Mouse (Mus musculus): ENCODE measurements around the gene Rxra. TPM values are rescaled to one million over a fixed set of nuclear protein-coding genes. Genes with fewer than 3 reads are reported as not detected.

Gene Rxra
- polyA plus RNA-seq, 1 experiment from 2014 or later = 18.7 TPM

DNA sequence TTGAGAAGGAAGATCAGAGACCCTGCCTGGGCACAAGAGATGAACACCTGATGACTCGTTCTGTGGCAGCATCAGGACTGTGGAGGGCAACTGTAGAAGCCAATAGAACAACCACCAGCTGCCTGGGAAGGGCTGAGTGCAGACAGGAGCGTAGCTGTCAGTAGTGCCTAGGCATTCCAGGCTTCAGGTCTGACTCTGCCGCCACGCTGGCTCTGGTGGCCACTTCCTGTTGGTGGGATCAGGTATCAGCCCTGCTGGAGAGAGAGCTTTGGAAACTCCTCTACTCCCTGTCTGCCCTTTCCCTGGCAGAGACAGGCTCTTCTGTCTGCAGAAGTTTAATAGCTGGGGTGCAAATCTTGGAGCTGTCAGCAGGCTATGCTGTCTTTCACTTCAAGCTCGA, 93.5 kb downstream of the Rxra start:
- Histone ChIP-seq H3K4me3 (replicated peaks) (no peak overlapping the region), H3K27me3 (no peaks in the 10 kb centered on the region), H3K4me2 (replicated peaks) (no peak overlapping the region), H3K27ac (replicated peaks) (no peak overlapping the region), H3K9ac (no peak overlapping the region), H3K36me3 (no peaks in the 10 kb centered on the region), H3K4me1 (peaks cover 50% of the 10 kb centered on the region), H3K9me3 (replicated peaks) (no peaks in the 10 kb centered on the region)
- 12% methylated on average over 5 of the region's 5 CpGs for WGBS
- no peak for ATAC-seq (ENCODE audit: insufficient number of reproducible peaks, low FRiP score, low TSS enrichment, low read depth)

DNA sequence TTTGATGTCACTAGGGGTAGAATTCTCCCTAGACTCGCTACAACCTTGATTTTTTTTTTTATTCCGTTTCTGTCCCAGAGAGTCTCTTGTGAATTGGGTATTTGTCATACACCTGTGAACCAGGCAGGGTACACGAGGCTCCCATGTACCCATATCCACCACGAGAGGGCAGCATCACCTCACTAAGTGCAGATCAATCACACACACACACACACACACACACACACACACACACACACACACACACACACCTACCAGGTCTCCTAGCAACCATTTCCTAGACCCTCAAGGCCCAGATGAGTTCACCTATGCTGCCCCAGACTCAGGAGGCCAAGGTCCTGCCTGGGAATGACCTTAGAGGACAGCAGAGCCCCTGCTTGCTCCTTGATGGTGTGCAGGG, 94.0 kb downstream of the Rxra start:
- Histone ChIP-seq H3K27ac (replicated peaks) (no peak overlapping the region), H3K9me3 (replicated peaks) (no peaks in the 10 kb centered on the region), H3K4me3 (replicated peaks) (no peak overlapping the region), H3K4me1 (peaks cover 52% of the 10 kb centered on the region), H3K4me2 (replicated peaks) (no peak overlapping the region), H3K36me3 (no peaks in the 10 kb centered on the region), H3K9ac (no peak overlapping the region), H3K27me3 (no peaks in the 10 kb centered on the region)
- ATAC-seq (ENCODE audit: insufficient number of reproducible peaks, low FRiP score, low TSS enrichment, low read depth) = no peak
- under 1% methylated on average over 4 of the region's 4 CpGs for WGBS

DNA sequence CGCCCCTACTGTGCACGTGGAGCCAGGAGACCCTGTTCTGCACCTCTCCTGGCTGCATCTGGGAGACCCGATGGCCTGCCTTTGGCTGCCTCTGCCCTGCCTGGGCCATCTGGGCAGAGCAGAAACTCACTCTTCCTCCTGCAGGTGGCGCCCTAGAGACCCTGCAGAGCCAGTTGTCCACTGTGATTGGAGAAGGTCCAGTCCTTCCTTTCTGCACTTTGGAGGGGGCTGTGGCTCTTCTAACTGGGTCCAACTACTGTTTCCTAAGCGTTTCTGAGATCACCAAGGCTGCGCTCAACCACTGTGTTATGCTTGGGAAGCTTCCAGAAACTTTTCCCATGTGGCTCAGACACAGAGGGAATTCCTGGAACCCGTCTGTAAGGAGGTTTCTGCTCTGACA, 95.7 kb downstream of the Rxra start:
- Histone ChIP-seq H3K27me3 (no peaks in the 10 kb centered on the region), H3K9me3 (replicated peaks) (no peaks in the 10 kb centered on the region), H3K36me3 (no peaks in the 10 kb centered on the region), H3K4me1 (peaks cover 63% of the 10 kb centered on the region), H3K27ac (replicated peaks) (0 out of 2 replicates have a peak overlapping the region, but pooled peaks have one; percentile 35), H3K4me2 (replicated peaks) (no peak overlapping the region), H3K4me3 (replicated peaks) (no peak overlapping the region), H3K9ac (no peak overlapping the region)
- WGBS = 24% methylated on average over 7 of the region's 7 CpGs
- ATAC-seq (ENCODE audit: insufficient number of reproducible peaks, low FRiP score, low TSS enrichment, low read depth) = 0 out of 2 replicates have a peak, but pooled peaks have one; percentile 17

DNA sequence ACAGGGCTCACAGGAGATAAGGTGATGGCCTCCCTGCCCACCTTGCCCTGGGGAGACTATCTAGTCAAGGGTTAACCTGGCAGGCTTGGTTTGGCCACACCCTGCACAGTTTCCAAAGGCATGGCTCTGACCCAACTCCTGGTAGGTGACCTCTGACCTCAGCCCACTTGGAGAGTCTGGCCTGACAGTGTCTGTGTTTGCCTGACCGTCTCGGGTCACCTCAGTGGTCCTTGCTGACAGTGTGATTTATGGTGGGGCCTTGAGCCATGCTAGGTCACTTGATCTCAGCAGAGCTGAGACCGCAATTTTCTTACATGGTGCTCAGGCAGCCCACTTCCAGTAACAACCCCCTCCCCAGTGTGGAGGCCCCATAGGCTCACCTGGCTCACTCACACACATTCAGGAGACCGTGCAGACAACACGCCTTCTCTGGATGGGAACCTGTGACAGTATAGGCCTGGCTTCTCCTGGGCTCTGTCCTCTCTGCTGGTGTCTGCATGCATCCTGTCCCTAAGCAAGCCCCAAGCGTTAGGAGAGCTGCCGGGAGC, 96.7 kb downstream of the Rxra start:
- Histone ChIP-seq H3K4me1 (peaks cover 69% of the 10 kb centered on the region), H3K27me3 (no peaks in the 10 kb centered on the region), H3K9me3 (replicated peaks) (no peaks in the 10 kb centered on the region), H3K27ac (replicated peaks) (peak overlapping the region; percentile 98; the same call in 1 of the 2 replicates), H3K9ac (no peak overlapping the region), H3K4me3 (replicated peaks) (no peak overlapping the region), H3K4me2 (replicated peaks) (no peak overlapping the region), H3K36me3 (no peaks in the 10 kb centered on the region)
- no peak for ATAC-seq (ENCODE audit: insufficient number of reproducible peaks, low FRiP score, low TSS enrichment, low read depth)
- 66% methylated on average over 7 of the region's 7 CpGs for whole genome bisulfite sequencing

DNA sequence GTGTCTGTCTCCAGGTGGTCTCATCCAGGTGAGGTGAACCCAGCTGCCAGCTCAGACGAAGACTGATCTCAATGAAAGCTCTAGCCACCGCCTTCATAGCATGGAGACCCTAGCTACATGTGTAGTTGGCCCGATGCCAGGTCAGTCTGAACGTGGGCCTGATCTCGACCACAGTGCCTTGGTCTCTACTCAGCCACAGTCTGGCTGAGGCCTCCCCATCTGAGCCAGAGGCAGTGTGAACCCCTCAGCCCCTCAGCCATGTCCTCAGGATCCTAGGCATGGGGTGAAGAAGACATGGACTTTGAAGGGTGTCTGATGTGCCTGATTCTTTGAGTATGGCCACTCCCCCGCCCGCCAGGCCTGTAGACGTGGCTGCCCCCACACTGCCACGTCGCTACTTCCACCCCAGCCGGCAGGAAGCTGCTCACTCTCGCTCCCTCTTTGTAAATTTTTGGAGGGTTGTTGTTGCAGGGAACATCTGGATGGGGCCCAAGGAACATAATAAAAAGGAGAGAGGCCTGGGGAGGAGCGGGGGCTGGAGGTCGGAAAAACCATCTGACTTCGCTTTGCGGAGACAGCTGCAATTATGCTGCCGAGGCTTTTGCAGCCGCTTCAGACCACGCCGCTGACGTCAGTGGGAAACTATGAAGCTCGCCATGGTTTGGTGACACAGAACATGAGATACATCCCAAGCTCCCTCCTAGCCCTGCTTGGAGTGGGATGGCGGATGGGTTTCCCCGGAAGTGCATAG, 97.9 kb downstream of the Rxra start:
- Histone ChIP-seq H3K9ac (peak overlapping the region; percentile 12; the same call in 1 of the 2 replicates), H3K9me3 (replicated peaks) (no peaks in the 10 kb centered on the region), H3K4me2 (replicated peaks) (no peak overlapping the region), H3K27ac (replicated peaks) (peak overlapping the region; percentile 98), H3K27me3 (no peaks in the 10 kb centered on the region), H3K36me3 (no peaks in the 10 kb centered on the region), H3K4me1 (peaks cover 71% of the 10 kb centered on the region), H3K4me3 (replicated peaks) (no peak overlapping the region)
- WGBS = 23% methylated on average over 24 of the region's 24 CpGs
- peak; percentile 83 for ATAC-seq (ENCODE audit: insufficient number of reproducible peaks, low FRiP score, low TSS enrichment, low read depth)

DNA sequence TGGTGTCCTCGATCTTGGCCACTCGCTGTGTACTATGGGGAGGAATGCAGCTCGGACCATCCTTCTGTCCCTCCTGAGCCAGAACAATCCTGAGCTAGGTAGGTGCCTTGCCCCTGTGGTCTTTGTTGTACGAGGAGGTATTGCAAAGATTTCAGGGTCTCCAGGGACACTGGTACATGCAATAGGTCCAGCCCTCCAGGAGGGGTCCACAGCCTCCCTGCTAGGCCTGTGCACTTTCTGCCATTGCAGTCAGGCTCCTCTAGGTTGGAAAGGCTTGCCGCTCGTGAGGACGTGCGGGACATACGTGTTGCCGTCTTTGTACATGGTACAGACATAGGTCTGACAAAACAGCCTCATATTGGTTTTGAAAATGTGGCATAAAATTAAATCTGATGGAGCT, 98.8 kb downstream of the Rxra start:
- no peaks in the 10 kb centered on the region for H3K9me3 ChIP-seq (replicated peaks)
- 79% methylated on average over 10 of the region's 10 CpGs for WGBS
- no peaks in the 10 kb centered on the region for H3K27me3 ChIP-seq
- H3K4me1 ChIP-seq = peaks cover 71% of the 10 kb centered on the region
- no peak overlapping the region for H3K4me2 ChIP-seq (replicated peaks)
- no peak overlapping the region for H3K9ac ChIP-seq
- no peaks in the 10 kb centered on the region for H3K36me3 ChIP-seq
- ATAC-seq (ENCODE audit: insufficient number of reproducible peaks, low FRiP score, low TSS enrichment, low read depth) = no peak
- peak overlapping the region; percentile 98 for H3K27ac ChIP-seq (replicated peaks)
- no peak overlapping the region for H3K4me3 ChIP-seq (replicated peaks)

DNA sequence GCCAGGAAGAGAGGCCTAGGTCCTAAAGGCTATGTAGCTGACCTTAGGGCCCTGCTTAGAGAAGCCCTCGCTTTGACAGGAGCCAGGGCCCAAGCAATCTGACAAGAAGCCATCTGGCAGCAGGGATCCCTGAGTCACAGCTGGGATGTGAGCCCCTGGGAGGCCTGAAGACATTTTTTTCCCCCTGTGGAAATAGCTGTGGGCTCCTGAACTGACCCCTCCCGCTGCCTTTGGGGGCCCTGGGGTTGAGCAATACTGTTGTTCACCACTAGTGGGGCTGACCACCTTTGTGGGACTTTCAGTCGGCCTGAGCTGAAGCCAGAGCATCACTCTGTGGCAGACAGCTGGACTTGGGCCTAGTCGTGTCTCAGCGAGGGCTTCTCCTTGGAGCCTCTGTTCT, 99.4 kb downstream of the Rxra start:
- 48% methylated on average over 5 of the region's 5 CpGs for WGBS
- H3K4me1 ChIP-seq = peaks cover 71% of the 10 kb centered on the region
- ATAC-seq (ENCODE audit: insufficient number of reproducible peaks, low FRiP score, low TSS enrichment, low read depth) = no peak
- no peak overlapping the region for H3K4me2 ChIP-seq (replicated peaks)
- H3K4me3 ChIP-seq (replicated peaks) = no peak overlapping the region
- no peaks in the 10 kb centered on the region for H3K36me3 ChIP-seq
- no peak overlapping the region for H3K9ac ChIP-seq
- no peaks in the 10 kb centered on the region for H3K9me3 ChIP-seq (replicated peaks)
- H3K27me3 ChIP-seq = no peaks in the 10 kb centered on the region
- H3K27ac ChIP-seq (replicated peaks) = peak overlapping the region; percentile 98

DNA sequence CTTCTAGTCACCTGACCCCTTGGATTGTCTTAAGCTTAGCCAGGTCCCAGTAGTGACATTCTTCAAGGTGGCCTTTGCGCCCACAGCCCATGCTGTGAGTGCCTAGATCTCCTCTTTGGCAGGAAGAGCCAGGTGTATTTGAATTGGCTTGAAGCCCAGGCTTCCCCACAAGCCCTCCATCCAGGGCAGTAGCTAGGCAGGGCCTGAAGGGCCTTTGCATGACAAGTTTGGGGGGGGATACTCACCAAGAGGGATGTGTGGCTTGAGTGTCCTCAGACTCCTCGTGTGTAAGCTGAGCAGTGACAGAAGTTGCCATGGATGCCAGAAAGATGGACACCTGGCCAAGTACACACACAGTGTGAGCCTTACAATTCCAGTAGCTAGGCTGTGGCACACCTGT, 101.5 kb downstream of the Rxra start:
- peaks cover 57% of the 10 kb centered on the region for H3K4me1 ChIP-seq
- no peak overlapping the region for H3K4me2 ChIP-seq (replicated peaks)
- 58% methylated on average over 2 of the region's 2 CpGs for WGBS
- H3K27ac ChIP-seq (replicated peaks) = no peak overlapping the region
- H3K36me3 ChIP-seq = no peaks in the 10 kb centered on the region
- no peak overlapping the region for H3K9ac ChIP-seq
- no peak overlapping the region for H3K4me3 ChIP-seq (replicated peaks)
- H3K27me3 ChIP-seq = no peaks in the 10 kb centered on the region
- no peaks in the 10 kb centered on the region for H3K9me3 ChIP-seq (replicated peaks)
- ATAC-seq (ENCODE audit: insufficient number of reproducible peaks, low FRiP score, low TSS enrichment, low read depth) = no peak

DNA sequence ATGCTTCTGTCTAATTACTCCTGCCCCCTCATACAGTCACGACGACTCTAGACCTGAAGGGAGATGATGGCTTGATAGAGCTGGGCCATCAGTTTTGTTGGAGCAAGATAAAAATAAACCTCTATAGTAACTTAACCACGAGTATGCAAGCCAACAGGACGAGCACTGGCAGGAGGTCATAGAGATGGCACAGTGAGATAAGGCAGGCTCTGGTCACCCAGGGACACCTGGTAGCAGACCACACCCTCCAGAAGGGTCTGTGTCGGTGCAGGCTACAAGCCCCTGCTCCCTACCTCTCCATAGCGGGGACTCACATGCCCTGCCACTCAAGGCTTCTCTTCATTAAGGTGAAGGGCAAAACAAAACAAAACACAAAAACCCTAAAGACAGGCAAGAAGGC, 102.0 kb downstream of the Rxra start:
- Histone ChIP-seq H3K9me3 (replicated peaks) (no peaks in the 10 kb centered on the region), H3K4me3 (replicated peaks) (no peak overlapping the region), H3K4me1 (peaks cover 53% of the 10 kb centered on the region), H3K27ac (replicated peaks) (no peak overlapping the region), H3K4me2 (replicated peaks) (no peak overlapping the region), H3K36me3 (no peaks in the 10 kb centered on the region), H3K9ac (no peak overlapping the region), H3K27me3 (no peaks in the 10 kb centered on the region)
- 65% methylated on average over 6 of the region's 6 CpGs for WGBS
- no peak for ATAC-seq (ENCODE audit: insufficient number of reproducible peaks, low FRiP score, low TSS enrichment, low read depth)

DNA sequence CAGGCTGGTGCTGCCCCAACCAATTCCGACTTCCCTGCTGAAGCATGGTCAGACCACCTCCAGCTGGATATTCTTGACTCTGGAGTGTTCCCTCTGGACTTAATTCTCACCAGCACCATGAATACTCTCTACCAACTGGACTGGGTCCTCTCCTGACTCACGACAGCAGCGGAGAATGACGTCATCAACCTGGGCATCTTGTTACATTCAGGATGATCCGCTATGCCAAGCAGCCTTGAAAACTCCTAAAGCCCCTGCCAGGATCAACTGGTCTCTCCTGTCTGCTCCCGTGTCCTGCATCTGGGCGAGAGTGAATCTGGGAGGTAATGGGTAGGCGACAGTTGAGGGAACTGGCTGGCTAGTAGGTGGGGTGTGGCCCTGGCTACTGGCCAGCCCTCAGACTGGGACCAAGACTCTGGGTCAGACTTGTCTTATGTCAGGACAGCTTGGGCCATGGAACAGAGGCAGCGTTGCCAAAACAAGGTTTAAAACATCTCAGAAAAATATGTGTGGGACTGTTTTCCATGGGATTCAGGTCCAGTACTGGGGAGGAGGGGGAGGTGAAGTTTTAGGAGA, 103.1 kb downstream of the Rxra start:
- H3K9me3 ChIP-seq (replicated peaks) = no peaks in the 10 kb centered on the region
- no peak overlapping the region for H3K9ac ChIP-seq
- no peak overlapping the region for H3K4me2 ChIP-seq (replicated peaks)
- WGBS = 75% methylated on average over 9 of the region's 9 CpGs
- H3K27ac ChIP-seq (replicated peaks) = no peak overlapping the region
- H3K4me1 ChIP-seq = peaks cover 42% of the 10 kb centered on the region
- ATAC-seq (ENCODE audit: insufficient number of reproducible peaks, low FRiP score, low TSS enrichment, low read depth) = no peak
- no peaks in the 10 kb centered on the region for H3K36me3 ChIP-seq
- H3K27me3 ChIP-seq = no peaks in the 10 kb centered on the region
- no peak overlapping the region for H3K4me3 ChIP-seq (replicated peaks)

DNA sequence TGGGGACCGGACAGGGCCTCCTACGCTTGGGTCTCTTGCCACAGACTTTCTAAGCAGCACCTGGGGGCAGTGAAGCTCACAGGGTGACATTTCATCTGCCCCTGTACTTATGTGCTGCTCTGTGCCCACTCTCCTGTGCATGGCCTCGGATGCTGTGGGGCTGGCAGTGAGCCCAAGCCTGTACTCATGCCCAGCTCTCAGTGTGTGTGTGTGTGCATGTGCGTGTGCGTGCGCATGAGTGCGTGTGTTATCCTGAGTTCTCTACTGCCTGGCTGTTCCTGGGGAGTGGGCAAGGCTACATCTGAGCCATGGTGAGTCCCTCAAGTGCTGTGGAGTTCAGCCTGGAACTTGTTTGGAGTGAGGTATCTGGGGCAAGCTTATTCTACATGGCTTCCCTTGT, 103.9 kb downstream of the Rxra start:
- Histone ChIP-seq H3K27me3 (no peaks in the 10 kb centered on the region), H3K4me1 (peaks cover 34% of the 10 kb centered on the region), H3K27ac (replicated peaks) (no peak overlapping the region), H3K4me2 (replicated peaks) (no peak overlapping the region), H3K9me3 (replicated peaks) (no peaks in the 10 kb centered on the region), H3K9ac (no peak overlapping the region), H3K4me3 (replicated peaks) (no peak overlapping the region), H3K36me3 (no peaks in the 10 kb centered on the region)
- WGBS = 87% methylated on average over 7 of the region's 7 CpGs
- ATAC-seq (ENCODE audit: insufficient number of reproducible peaks, low FRiP score, low TSS enrichment, low read depth) = no peak

Measured in embryonic facial prominence, embryonic 15.5 days (tissue).